In genomic region chr19:5609171-5609546, GRCm38 (mm10) we compare ENCODE assay signal across 8 mouse cellular contexts. TPM values are rescaled to one million over a fixed set of nuclear protein-coding genes. Genes with fewer than 3 reads are reported as not detected.
DNase-seq lines count a peak whose midpoint lies in the region; ATAC-seq and TF ChIP-seq lines count a peak whose summit lies in the region.

No protein-coding gene starts in this region.

- no peak for TF ChIP-seq POLR2A in liver, adult 2 months (IDR thresholded peaks at IDR 0.05; ENCODE audit: extremely low read depth, insufficient read depth, low read length)

- H3K9ac ChIP-seq in liver, adult 2 months (ENCODE audit: low read depth, low read length): peak overlapping the region; percentile 84
- H3K9ac ChIP-seq in hindbrain, embryonic 16.5 days (ENCODE audit: low read depth, low read length): peak overlapping the region; percentile 92
- peak overlapping the region; percentile 84 for H3K9ac ChIP-seq in midbrain, postnatal 0 days (replicated peaks; ENCODE audit: low read length, poor library complexity, severe bottlenecking)

- DNase-seq in liver, adult 2 months (ENCODE audit: extremely low read depth, low read depth, low spot score): no peak
- no peak for DNase-seq in liver
- no peak for DNase-seq in embryonic facial prominence, embryonic 10.5 days (ENCODE audit: low spot score)
- no peak for DNase-seq in midbrain, postnatal 0 days (ENCODE audit: low spot score)
- DNase-seq in left cerebral cortex, postnatal 4 days: no peak
- no peak for DNase-seq in retina, postnatal 1 day
- no peak for DNase-seq in layer of hippocampus, adult 18-20 months (ENCODE audit: low spot score in 2 of 2)

- H3K27ac ChIP-seq in liver, adult 2 months (replicated peaks; ENCODE audit: insufficient read depth, low read depth, low read length): no peak overlapping the region
- peak overlapping the region; percentile 100 for H3K27ac ChIP-seq in embryonic facial prominence, embryonic 10.5 days (replicated peaks)
- H3K27ac ChIP-seq in hindbrain, embryonic 16.5 days (ENCODE audit: low read depth, low read length): peak overlapping the region; percentile 99
- H3K27ac ChIP-seq in midbrain, postnatal 0 days (ENCODE audit: low read depth, low read length): peak overlapping the region; percentile 98

- no peaks in the 10 kb centered on the region for H3K9me3 ChIP-seq in embryonic facial prominence, embryonic 10.5 days
- no peaks in the 10 kb centered on the region for H3K9me3 ChIP-seq in hindbrain, embryonic 16.5 days (ENCODE audit: control insufficient read depth, low read length)
- H3K9me3 ChIP-seq in midbrain, postnatal 0 days (ENCODE audit: low read length): no peaks in the 10 kb centered on the region

- peaks cover 2% of the 10 kb centered on the region; the same call in 1 of the 2 replicates for H3K36me3 ChIP-seq in liver, adult 2 months (ENCODE audit: control insufficient read depth, insufficient read depth, low read length)
- H3K36me3 ChIP-seq in embryonic facial prominence, embryonic 10.5 days (replicated peaks): peaks cover 49% of the 10 kb centered on the region
- H3K36me3 ChIP-seq in hindbrain, embryonic 16.5 days (ENCODE audit: control insufficient read depth, insufficient read depth, low read length): peaks cover 28% of the 10 kb centered on the region
- H3K36me3 ChIP-seq in midbrain, postnatal 0 days (ENCODE audit: insufficient read depth, low read length): peaks cover 41% of the 10 kb centered on the region

- H3K79me2 ChIP-seq in liver, adult 2 months (ENCODE audit: control insufficient read depth, insufficient read depth, low read length): no peaks in the 10 kb centered on the region

- peak overlapping the region; percentile 74 for H3K4me3 ChIP-seq in liver, adult 2 months (ENCODE audit: insufficient read depth, low read depth, low read length)
- H3K4me3 ChIP-seq in embryonic facial prominence, embryonic 10.5 days: peak overlapping the region; percentile 86
- H3K4me3 ChIP-seq in hindbrain, embryonic 16.5 days (ENCODE audit: low read length): peak overlapping the region; percentile 70
- peak overlapping the region; percentile 61 for H3K4me3 ChIP-seq in midbrain, postnatal 0 days (ENCODE audit: low read depth, low read length)

- no peak for TF ChIP-seq CTCF in liver, adult 2 months (IDR thresholded peaks at IDR 0.05; ENCODE audit: low read depth, low read length)
- TF ChIP-seq CTCF in midbrain, postnatal 0 days (IDR thresholded peaks at IDR 0.05): no peak

- 62% methylated on average over 10 of the region's 10 CpGs for WGBS in liver, adult 2 months
- 66% methylated on average over 10 of the region's 10 CpGs for WGBS in embryonic facial prominence, embryonic 10.5 days
- WGBS in hindbrain, embryonic 16.5 days: 54% methylated on average over 10 of the region's 10 CpGs
- WGBS in midbrain, postnatal 0 days: 62% methylated on average over 10 of the region's 10 CpGs

- intact Hi-C loops in left cerebral cortex, postnatal 4 days (cut with DNase I): no loop called here

- no peak for ATAC-seq in hindbrain, embryonic 16.5 days
- no peak for ATAC-seq in midbrain, postnatal 0 days (ENCODE audit: low FRiP score)

- H3K4me2 ChIP-seq in hindbrain, embryonic 16.5 days (ENCODE audit: low read length): peak overlapping the region; percentile 66
- peak overlapping the region; percentile 74 for H3K4me2 ChIP-seq in midbrain, postnatal 0 days (ENCODE audit: low read depth, low read length, poor library complexity, severe bottlenecking)

- peaks cover 2% of the 10 kb centered on the region for H3K4me1 ChIP-seq in liver, adult 2 months (ENCODE audit: control insufficient read depth, insufficient read depth, low read length)
- H3K4me1 ChIP-seq in embryonic facial prominence, embryonic 10.5 days: peaks cover 23% of the 10 kb centered on the region
- peaks cover 16% of the 10 kb centered on the region for H3K4me1 ChIP-seq in hindbrain, embryonic 16.5 days (ENCODE audit: control insufficient read depth, insufficient read depth, low read depth, low read length)
- H3K4me1 ChIP-seq in midbrain, postnatal 0 days (ENCODE audit: insufficient read depth, low read length): peaks cover 14% of the 10 kb centered on the region; the same call in 1 of the 2 replicates

- no peaks in the 10 kb centered on the region for H3K27me3 ChIP-seq in liver, adult 2 months (ENCODE audit: control insufficient read depth, insufficient read depth, low read length)
- H3K27me3 ChIP-seq in embryonic facial prominence, embryonic 10.5 days (replicated peaks; ENCODE audit: low read depth, poor library complexity, severe bottlenecking): no peaks in the 10 kb centered on the region
- no peaks in the 10 kb centered on the region for H3K27me3 ChIP-seq in hindbrain, embryonic 16.5 days (replicated peaks; ENCODE audit: control insufficient read depth, insufficient read depth, low read length)
- H3K27me3 ChIP-seq in midbrain, postnatal 0 days (ENCODE audit: insufficient read depth, low read length): no peaks in the 10 kb centered on the region

RNA-seq across cellular contexts. Expression of gene Kat5, which starts 0.9 kb away (rescaled TPM):
- total RNA-seq in liver, adult 2 months (2014; rRNA removed): 15.9 and 16.8 TPM in 2 replicates
- polyA plus RNA-seq in liver, adult 2 months (2012; rRNA removed): 23.0 and 23.6 TPM in 2 replicates
- polyA plus RNA-seq in embryonic facial prominence, embryonic 10.5 days (2016; fragmentation: Nextera tagmentation; extraction: Ambion mirVana): 59.7 and 60.7 TPM in 2 replicates
- polyA plus RNA-seq in hindbrain, embryonic 16.5 days (2015; fragmentation: Nextera tagmentation; extraction: Ambion mirVana): 63.3 and 70.6 TPM in 2 replicates
- 126 and 150 TPM in 2 replicates for total RNA-seq in midbrain, postnatal 0 days (2014; rRNA removed)
- 73.9 and 76.8 TPM in 2 replicates for polyA plus RNA-seq in midbrain, postnatal 0 days (2015; fragmentation: Nextera tagmentation; extraction: Ambion mirVana)
- total RNA-seq in left cerebral cortex, postnatal 4 days (2021): 10 to 100 TPM; 84.6 to 98.4 TPM
- total RNA-seq in layer of hippocampus, adult 18-20 months (2021): 10 to 100 TPM; 78.7 to 86.3 TPM

RNA-seq across cellular contexts. Expression of gene Rnaseh2c, which starts 7.5 kb away (rescaled TPM):
- total RNA-seq in liver, adult 2 months (2014; rRNA removed): 47.9 and 51.4 TPM in 2 replicates
- polyA plus RNA-seq in liver, adult 2 months (2012; rRNA removed): 56.3 and 58.0 TPM in 2 replicates
- 174 and 177 TPM in 2 replicates for polyA plus RNA-seq in embryonic facial prominence, embryonic 10.5 days (2016; fragmentation: Nextera tagmentation; extraction: Ambion mirVana)
- 62.0 and 75.4 TPM in 2 replicates for polyA plus RNA-seq in hindbrain, embryonic 16.5 days (2015; fragmentation: Nextera tagmentation; extraction: Ambion mirVana)
- total RNA-seq in midbrain, postnatal 0 days (2014; rRNA removed): 19.8 and 27.1 TPM in 2 replicates
- 43.1 and 50.9 TPM in 2 replicates for polyA plus RNA-seq in midbrain, postnatal 0 days (2015; fragmentation: Nextera tagmentation; extraction: Ambion mirVana)
- 10 to 100 TPM; 47.3 to 49.7 TPM for total RNA-seq in left cerebral cortex, postnatal 4 days (2021)
- total RNA-seq in layer of hippocampus, adult 18-20 months (2021): 10 to 100 TPM; 72.0 to 79.8 TPM

RNA-seq across cellular contexts. Expression of gene Rela, which starts 28.1 kb away (rescaled TPM):
- total RNA-seq in liver, adult 2 months (2014; rRNA removed): 7.6 and 13.0 TPM in 2 replicates
- 47.6 and 65.7 TPM in 2 replicates for polyA plus RNA-seq in liver, adult 2 months (2012; rRNA removed)
- 34.3 and 36.8 TPM in 2 replicates for polyA plus RNA-seq in embryonic facial prominence, embryonic 10.5 days (2016; fragmentation: Nextera tagmentation; extraction: Ambion mirVana)
- 35.7 and 38.7 TPM in 2 replicates for polyA plus RNA-seq in hindbrain, embryonic 16.5 days (2015; fragmentation: Nextera tagmentation; extraction: Ambion mirVana)
- 30.3 and 34.8 TPM in 2 replicates for total RNA-seq in midbrain, postnatal 0 days (2014; rRNA removed)
- 30.8 and 31.8 TPM in 2 replicates for polyA plus RNA-seq in midbrain, postnatal 0 days (2015; fragmentation: Nextera tagmentation; extraction: Ambion mirVana)
- total RNA-seq in left cerebral cortex, postnatal 4 days (2021): 10 to 100 TPM; 29.6 to 34.8 TPM
- 10 to 100 TPM; 16.2 to 21.1 TPM for total RNA-seq in layer of hippocampus, adult 18-20 months (2021)

RNA-seq across cellular contexts. Expression of gene Ap5b1, which starts 41.3 kb away (rescaled TPM):
- total RNA-seq in liver, adult 2 months (2014; rRNA removed): 2.7 and 2.8 TPM in 2 replicates
- 3.4 and 5.3 TPM in 2 replicates for polyA plus RNA-seq in liver, adult 2 months (2012; rRNA removed)
- polyA plus RNA-seq in embryonic facial prominence, embryonic 10.5 days (2016; fragmentation: Nextera tagmentation; extraction: Ambion mirVana): 2.1 and 2.6 TPM in 2 replicates
- 3.4 and 3.5 TPM in 2 replicates for polyA plus RNA-seq in hindbrain, embryonic 16.5 days (2015; fragmentation: Nextera tagmentation; extraction: Ambion mirVana)
- 12.8 and 14.5 TPM in 2 replicates for total RNA-seq in midbrain, postnatal 0 days (2014; rRNA removed)
- polyA plus RNA-seq in midbrain, postnatal 0 days (2015; fragmentation: Nextera tagmentation; extraction: Ambion mirVana): 1.9 and 2.2 TPM in 2 replicates
- total RNA-seq in left cerebral cortex, postnatal 4 days (2021): 10 to 100 TPM; 11.6 to 12.2 TPM
- 1 to 10 TPM; 6.4 to 6.5 TPM for total RNA-seq in layer of hippocampus, adult 18-20 months (2021)

RNA-seq across cellular contexts. Expression of gene Ovol1, which starts 48.7 kb away (rescaled TPM):
- total RNA-seq in liver, adult 2 months (2014; rRNA removed): not detected in 2 replicates
- 0.12 TPM in 1 of 2 replicates, not detected in the other for polyA plus RNA-seq in liver, adult 2 months (2012; rRNA removed)
- polyA plus RNA-seq in embryonic facial prominence, embryonic 10.5 days (2016; fragmentation: Nextera tagmentation; extraction: Ambion mirVana): 0.83 and 1.3 TPM in 2 replicates
- 0.11 and 0.20 TPM in 2 replicates for polyA plus RNA-seq in hindbrain, embryonic 16.5 days (2015; fragmentation: Nextera tagmentation; extraction: Ambion mirVana)
- 0.27 TPM in 1 of 2 replicates, not detected in the other for total RNA-seq in midbrain, postnatal 0 days (2014; rRNA removed)
- 0.05 TPM in 1 of 2 replicates, not detected in the other for polyA plus RNA-seq in midbrain, postnatal 0 days (2015; fragmentation: Nextera tagmentation; extraction: Ambion mirVana)
- total RNA-seq in left cerebral cortex, postnatal 4 days (2021): not detected
- not detected for total RNA-seq in layer of hippocampus, adult 18-20 months (2021)
